Mouse (Mus musculus): ENCODE data around the gene Gba. TPM values are rescaled to one million over a fixed set of nuclear protein-coding genes. Genes with fewer than 3 reads are reported as not detected.
"Not testable (repeated sequence)": the region's sequence is repeated elsewhere in the genome, so short reads cannot be mapped to it uniquely, and the experiment has no call there.

The Gba gene
- 27.7 and 71.7 TPM in 2 replicates for polyA plus RNA-seq (2011; ENCODE audit: insufficient read depth, insufficient read length, low replicate concordance, missing spikeins)

- WGBS = 22% methylated on average over 13 of the region's 13 CpGs
Measured at GRCm38 (mm10) chr3:89202253-89203141, at the start of gene Gba. TSS of gene Gba (plus strand) at chr3:89202928.

GRCm38 (mm10) chr3:89156951-89157350 lies 45.8 kb upstream of the Gba start:
- H3K4me3 ChIP-seq (replicated peaks; ENCODE audit: control insufficient read depth, low read depth, low read length) = no peak overlapping the region
- H3K4me1 ChIP-seq (ENCODE audit: control insufficient read depth, insufficient read depth, low read length) = peaks cover 1% of the 10 kb centered on the region
- 41% methylated on average over 8 of the region's 8 CpGs for WGBS
- TF ChIP-seq POLR2A (IDR thresholded peaks at IDR 0.05; ENCODE audit: borderline replicate concordance, control insufficient read depth, low read depth, low read length) (no peak), CTCF (IDR thresholded peaks at IDR 0.05; ENCODE audit: control insufficient read depth, insufficient read depth, low read length) (no peak)
- H3K27ac ChIP-seq (ENCODE audit: control insufficient read depth, insufficient read depth, low read depth, low read length, poor library complexity) = no peak overlapping the region

More at GRCm38 (mm10) chr3:89202253-89203141, at the start of gene Gba:
- H3K4me1 ChIP-seq (ENCODE audit: control insufficient read depth, insufficient read depth, low read length) = peaks cover 3% of the 10 kb centered on the region
- no peak within 1 kb of the TSS for H3K27ac ChIP-seq (ENCODE audit: control insufficient read depth, insufficient read depth, low read depth, low read length, poor library complexity)
- peak within 1 kb of the TSS; percentile 88 for H3K4me3 ChIP-seq (replicated peaks; ENCODE audit: control insufficient read depth, low read depth, low read length)
- TF ChIP-seq POLR2A (IDR thresholded peaks at IDR 0.05; ENCODE audit: borderline replicate concordance, control insufficient read depth, low read depth, low read length) (no peak), CTCF (IDR thresholded peaks at IDR 0.05; ENCODE audit: control insufficient read depth, insufficient read depth, low read length) (no peak)

- TF ChIP-seq POLR2A (IDR thresholded peaks at IDR 0.05; ENCODE audit: borderline replicate concordance, control insufficient read depth, low read depth, low read length) (no peak), CTCF (IDR thresholded peaks at IDR 0.05; ENCODE audit: control insufficient read depth, insufficient read depth, low read length) (no peak)
- Histone ChIP-seq H3K4me3 (replicated peaks; ENCODE audit: control insufficient read depth, low read depth, low read length) (no peak overlapping the region), H3K27ac (ENCODE audit: control insufficient read depth, insufficient read depth, low read depth, low read length, poor library complexity) (no peak overlapping the region), H3K4me1 (ENCODE audit: control insufficient read depth, insufficient read depth, low read length) (peaks cover 2% of the 10 kb centered on the region; the same call in 1 of the 2 replicates)
- WGBS = 33% methylated on average over 7 of the region's 7 CpGs
Measured at GRCm38 (mm10) chr3:89158651-89159050, 44.1 kb upstream of the Gba start.

- H3K4me3 ChIP-seq (replicated peaks; ENCODE audit: control insufficient read depth, low read depth, low read length) = no peak overlapping the region
- H3K4me1 ChIP-seq (ENCODE audit: control insufficient read depth, insufficient read depth, low read length) = peaks cover 3% of the 10 kb centered on the region; the same call in 1 of the 2 replicates
- 1% methylated on average over 13 of the region's 13 CpGs for WGBS
- H3K27ac ChIP-seq (ENCODE audit: control insufficient read depth, insufficient read depth, low read depth, low read length, poor library complexity) = no peak overlapping the region
- TF ChIP-seq POLR2A (IDR thresholded peaks at IDR 0.05; ENCODE audit: borderline replicate concordance, control insufficient read depth, low read depth, low read length) (no peak), CTCF (IDR thresholded peaks at IDR 0.05; ENCODE audit: control insufficient read depth, insufficient read depth, low read length) (no peak)
Measured at GRCm38 (mm10) chr3:89159211-89159610, 43.5 kb upstream of the Gba start.

GRCm38 (mm10) chr3:89159616-89160344 lies 42.9 kb upstream of the Gba start, which contains the start of gene Hcn3:
TSS of gene Hcn3 (minus strand) at chr3:89160196.
- TF ChIP-seq CTCF (IDR thresholded peaks at IDR 0.05; ENCODE audit: control insufficient read depth, insufficient read depth, low read length) (peak; percentile 38; the same call in 1 of the 2 replicates), POLR2A (IDR thresholded peaks at IDR 0.05; ENCODE audit: borderline replicate concordance, control insufficient read depth, low read depth, low read length) (no peak)
- Histone ChIP-seq H3K27ac (ENCODE audit: control insufficient read depth, insufficient read depth, low read depth, low read length, poor library complexity) (no peak within 1 kb of the TSS), H3K4me1 (ENCODE audit: control insufficient read depth, insufficient read depth, low read length) (peaks cover 3% of the 10 kb centered on the region; the same call in 1 of the 2 replicates), H3K4me3 (replicated peaks; ENCODE audit: control insufficient read depth, low read depth, low read length) (peak within 1 kb of the TSS; percentile 26)
- under 1% methylated on average over 63 of the region's 66 CpGs for WGBS

GRCm38 (mm10) chr3:89161207-89161606 lies 41.5 kb upstream of the Gba start:
- H3K27ac ChIP-seq (ENCODE audit: control insufficient read depth, insufficient read depth, low read depth, low read length, poor library complexity); H3K4me1 ChIP-seq (ENCODE audit: control insufficient read depth, insufficient read depth, low read length); H3K4me3 ChIP-seq (replicated peaks; ENCODE audit: control insufficient read depth, low read depth, low read length): not testable (repeated sequence)

- TF ChIP-seq POLR2A (IDR thresholded peaks at IDR 0.05; ENCODE audit: borderline replicate concordance, control insufficient read depth, low read depth, low read length) = no peak
- no peak for TF ChIP-seq CTCF (IDR thresholded peaks at IDR 0.05; ENCODE audit: control insufficient read depth, insufficient read depth, low read length)
- WGBS = 76% methylated on average over 4 of the region's 4 CpGs
- H3K27ac ChIP-seq (ENCODE audit: control insufficient read depth, insufficient read depth, low read depth, low read length, poor library complexity) = no peak overlapping the region
- H3K4me3 ChIP-seq (replicated peaks; ENCODE audit: control insufficient read depth, low read depth, low read length) = no peak overlapping the region
- peaks cover 5% of the 10 kb centered on the region; the same call in 1 of the 2 replicates for H3K4me1 ChIP-seq (ENCODE audit: control insufficient read depth, insufficient read depth, low read length)
Measured at GRCm38 (mm10) chr3:89161786-89162185, 40.9 kb upstream of the Gba start.

GRCm38 (mm10) chr3:89163123-89163522 lies 39.6 kb upstream of the Gba start:
- no peak overlapping the region for H3K27ac ChIP-seq (ENCODE audit: control insufficient read depth, insufficient read depth, low read depth, low read length, poor library complexity)
- no peak for TF ChIP-seq CTCF (IDR thresholded peaks at IDR 0.05; ENCODE audit: control insufficient read depth, insufficient read depth, low read length)
- TF ChIP-seq POLR2A (IDR thresholded peaks at IDR 0.05; ENCODE audit: borderline replicate concordance, control insufficient read depth, low read depth, low read length) = no peak
- 76% methylated on average over 1 of the region's 1 CpGs for WGBS
- H3K4me1 ChIP-seq (ENCODE audit: control insufficient read depth, insufficient read depth, low read length) = peaks cover 4% of the 10 kb centered on the region; the same call in 1 of the 2 replicates
- no peak overlapping the region for H3K4me3 ChIP-seq (replicated peaks; ENCODE audit: control insufficient read depth, low read depth, low read length)

Measured in bone marrow, adult 2 months (tissue).